Mouse (Mus musculus) central nervous system, embryonic 14 days (tissue): ENCODE measurements around the gene Cacnb4. TPM values are rescaled to one million over a fixed set of nuclear protein-coding genes. Genes with fewer than 3 reads are reported as not detected.

Source experiments
- polyA plus RNA-seq: library from polyadenylated mRNA; depleted of rRNA; stranded (reverse); fragments of >200 nt; gene quantifications from 2 replicates; pipeline ENCODE4 v1.2.3, GENCODE M21; 2012; rRNA removed

The Cacnb4 gene
- polyA plus RNA-seq, result 8.5 and 9.1 TPM in 2 replicates

GRCm38 (mm10) chr2:52676023-52676912 lies at the start of gene Cacnb4:
Gene Cacnb4 (minus strand): TSS chr2:52676831.

GRCm38 (mm10) chr2:52424747-52425522 lies 251.7 kb downstream of the Cacnb4 start, which contains the start of gene Arl5a:
Gene Arl5a (minus strand): TSS chr2:52424901.

GRCm38 (mm10) chr2:52378448-52378804 lies 298.2 kb downstream of the Cacnb4 start, which contains the start of gene Neb:
Gene Neb (minus strand): TSS chr2:52378474.

Other genes starting within 250 kb of the Cacnb4 start
- gene Stam2, start 65.5 kb upstream of the Cacnb4 start, polyA plus RNA-seq, result 21.5 and 22.2 TPM in 2 replicates
- 43.9 and 52.9 TPM in 2 replicates for gene Fmnl2, start 181.0 kb upstream of the Cacnb4 start, polyA plus RNA-seq